ENCODE assay signal across 8 mouse cellular contexts in genomic region chr3:96904393-96904792, GRCm38 (mm10). TPM values are rescaled to one million over a fixed set of nuclear protein-coding genes. Genes with fewer than 3 reads are reported as not detected.
DNase-seq lines count a peak whose midpoint lies in the region; ATAC-seq and TF ChIP-seq lines count a peak whose summit lies in the region.

TSS of gene Gja5 (plus strand) at chr3:96904693.

- DNase-seq in lung, postnatal 0 days (ENCODE audit: low spot score), result no peak
- DNase-seq in lung, postnatal 36 days, result no peak
- DNase-seq in gonadal fat pad, adult 2 months (ENCODE audit: low read depth), result no peak
- DNase-seq in limb, embryonic 11.5 days (ENCODE audit: low spot score), result no peak
- no peak for DNase-seq in right cerebral cortex, postnatal 25 days
- DNase-seq in urinary bladder, postnatal 36 days (ENCODE audit: low spot score in 2 of 2), result no peak
- DNase-seq in gastrocnemius, adult 8-10 months (ENCODE audit: low spot score in 2 of 2), result no peak

- peak within 1 kb of the TSS; percentile 71 for H3K9ac ChIP-seq in lung, postnatal 0 days (replicated peaks; ENCODE audit: low read depth)
- peak within 1 kb of the TSS; percentile 76 for H3K9ac ChIP-seq in limb, embryonic 11.5 days (ENCODE audit: low read length)
- peak within 1 kb of the TSS; percentile 82 for H3K9ac ChIP-seq in stomach, embryonic 15.5 days

- no peaks in the 10 kb centered on the region for H3K27me3 ChIP-seq in lung, postnatal 0 days (replicated peaks; ENCODE audit: insufficient read depth, low read length)
- H3K27me3 ChIP-seq in limb, embryonic 11.5 days (ENCODE audit: control insufficient read depth, insufficient read depth, low read length), result no peaks in the 10 kb centered on the region
- 0 out of 2 replicates have a peak, but pooled peaks cover 6% of the 10 kb centered on the region for H3K27me3 ChIP-seq in stomach, embryonic 15.5 days (replicated peaks)

- no peaks in the 10 kb centered on the region for H3K4me1 ChIP-seq in lung, postnatal 0 days (ENCODE audit: insufficient read depth, low read depth, low read length)
- peaks cover 4% of the 10 kb centered on the region; the same call in 1 of the 2 replicates for H3K4me1 ChIP-seq in limb, embryonic 11.5 days (ENCODE audit: control insufficient read depth, insufficient read depth, low read length)
- H3K4me1 ChIP-seq in stomach, embryonic 15.5 days, result no peaks in the 10 kb centered on the region

- H3K27ac ChIP-seq in lung, postnatal 0 days (ENCODE audit: low read length), result no peak within 1 kb of the TSS
- no peak within 1 kb of the TSS for H3K27ac ChIP-seq in limb, embryonic 11.5 days (replicated peaks; ENCODE audit: low read depth, low read length)
- no peak within 1 kb of the TSS; the same call in 1 of the 2 replicates for H3K27ac ChIP-seq in stomach, embryonic 15.5 days

- H3K4me2 ChIP-seq in lung, postnatal 0 days (replicated peaks; ENCODE audit: low read depth, low read length), result peak within 1 kb of the TSS; percentile 94
- H3K4me2 ChIP-seq in limb, embryonic 11.5 days (ENCODE audit: low read depth, severe bottlenecking), result peak within 1 kb of the TSS; percentile 72
- peak within 1 kb of the TSS; percentile 90 for H3K4me2 ChIP-seq in stomach, embryonic 15.5 days

- H3K4me3 ChIP-seq in lung, postnatal 0 days (ENCODE audit: low read depth, low read length), result peak within 1 kb of the TSS; percentile 73
- peak within 1 kb of the TSS; percentile 92 for H3K4me3 ChIP-seq in limb, embryonic 11.5 days (ENCODE audit: low read depth, low read length)
- H3K4me3 ChIP-seq in stomach, embryonic 15.5 days (replicated peaks), result peak within 1 kb of the TSS; percentile 87

- no peak for TF ChIP-seq CTCF in lung, postnatal 0 days (IDR thresholded peaks at IDR 0.05)

- TF ChIP-seq EP300 in lung, postnatal 0 days (IDR thresholded peaks at IDR 0.05), result no peak

- H3K9me3 ChIP-seq in lung, postnatal 0 days (ENCODE audit: low read length), result no peaks in the 10 kb centered on the region
- no peaks in the 10 kb centered on the region for H3K9me3 ChIP-seq in limb, embryonic 11.5 days (ENCODE audit: control insufficient read depth, low read length)
- no peaks in the 10 kb centered on the region for H3K9me3 ChIP-seq in stomach, embryonic 15.5 days

- ATAC-seq in lung, postnatal 0 days, result no peak
- ATAC-seq in limb, embryonic 11.5 days (ENCODE audit: insufficient number of reproducible peaks, low FRiP score, low TSS enrichment, low read depth), result no peak
- no peak for ATAC-seq in stomach, embryonic 15.5 days (ENCODE audit: insufficient read depth, low FRiP score, low read depth)

- 11% methylated on average over 14 of the region's 14 CpGs for WGBS in lung, postnatal 0 days
- 16% methylated on average over 14 of the region's 14 CpGs for WGBS in limb, embryonic 11.5 days
- WGBS in stomach, embryonic 15.5 days, result 12% methylated on average over 14 of the region's 14 CpGs

- no peaks in the 10 kb centered on the region for H3K36me3 ChIP-seq in lung, postnatal 0 days (ENCODE audit: insufficient read depth, low read length)
- H3K36me3 ChIP-seq in limb, embryonic 11.5 days (ENCODE audit: control insufficient read depth, insufficient read depth, low read length), result no peaks in the 10 kb centered on the region
- H3K36me3 ChIP-seq in stomach, embryonic 15.5 days, result no peaks in the 10 kb centered on the region

RNA-seq across cellular contexts. Expression of gene Gja5, which starts in this region (rescaled TPM):
- 48.3 and 57.0 TPM in 2 replicates for polyA plus RNA-seq in lung, postnatal 0 days (2015; fragmentation: Nextera tagmentation; extraction: Ambion mirVana)
- 8.9 and 15.8 TPM in 2 replicates for polyA plus RNA-seq in gonadal fat pad, adult 2 months (2012; rRNA removed)
- 3.7 and 4.8 TPM in 2 replicates for polyA plus RNA-seq in limb, embryonic 11.5 days (2014; fragmentation: Nextera tagmentation; extraction: Ambion mirVana)
- polyA plus RNA-seq in stomach, embryonic 15.5 days (2015; fragmentation: Nextera tagmentation; extraction: Ambion mirVana), result 13.1 and 14.3 TPM in 2 replicates
- total RNA-seq in gastrocnemius, adult 8-10 months (2022), result 1 to 10 TPM in 3 of 4 experiments, under 1 TPM in 1; 0.83 to 2.9 (median 1.5) TPM
